Mouse (Mus musculus): ENCODE data around the gene Kank2. TPM values are rescaled to one million over a fixed set of nuclear protein-coding genes. Genes with fewer than 3 reads are reported as not detected.

Kank2 gene
- total RNA-seq, 1 experiment from 2014 or later, result 31.5 TPM

DNA sequence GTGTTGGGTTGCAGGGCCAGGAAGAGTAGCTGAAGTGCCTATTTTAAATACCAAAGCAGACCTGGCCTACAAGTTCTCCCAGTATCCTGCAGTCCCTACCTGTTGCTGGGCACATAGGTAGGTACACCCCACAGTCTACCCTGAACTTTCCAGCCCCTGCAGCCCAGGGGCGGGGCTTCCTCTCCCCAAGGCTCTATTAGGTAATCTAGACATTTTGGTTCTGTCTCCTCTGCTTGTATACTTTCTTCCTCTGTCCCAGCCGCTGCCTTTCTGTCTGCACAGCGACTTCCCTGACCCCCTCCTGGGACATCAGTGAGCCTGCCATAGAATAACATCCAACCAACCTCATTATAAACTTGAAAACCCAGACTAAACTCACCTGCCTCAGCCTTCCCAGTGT, 48.2 kb downstream of the Kank2 start:
- DNase-seq, result no peak

DNA sequence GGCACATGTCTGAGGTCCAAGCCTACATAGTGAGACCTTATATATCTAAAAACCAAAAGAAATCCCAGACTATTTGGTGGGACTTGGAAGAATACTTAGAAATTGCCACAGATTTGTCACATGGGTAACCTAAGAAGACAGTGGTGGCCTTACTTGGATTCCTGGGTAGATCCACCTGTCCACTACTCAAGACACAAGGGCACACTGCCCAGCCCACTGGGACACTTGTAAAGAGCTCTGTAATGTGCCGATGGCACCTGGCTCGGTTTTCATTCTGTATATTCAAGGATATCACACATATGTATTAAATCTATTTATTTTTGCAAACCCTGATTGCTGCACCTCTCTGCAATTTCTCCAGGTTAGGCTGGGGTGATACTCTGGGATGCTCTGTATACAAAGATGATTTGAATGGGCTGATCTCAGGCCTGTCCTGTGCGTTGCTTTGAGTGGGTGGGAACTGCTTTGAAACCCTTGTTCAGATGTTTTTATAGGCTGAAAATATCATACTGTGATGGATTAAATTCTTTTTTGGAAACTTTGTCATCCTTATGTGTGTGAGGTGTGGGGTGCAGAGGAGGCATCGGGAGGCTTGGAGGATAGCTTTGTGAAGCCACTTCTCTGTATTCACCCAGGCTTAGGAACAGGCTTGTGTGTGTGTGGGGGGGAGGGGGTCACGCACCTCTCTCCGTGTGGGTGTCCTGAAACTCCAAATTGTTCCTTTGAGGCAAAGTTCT, 49.0 kb downstream of the Kank2 start:
- no peak for DNase-seq

DNA sequence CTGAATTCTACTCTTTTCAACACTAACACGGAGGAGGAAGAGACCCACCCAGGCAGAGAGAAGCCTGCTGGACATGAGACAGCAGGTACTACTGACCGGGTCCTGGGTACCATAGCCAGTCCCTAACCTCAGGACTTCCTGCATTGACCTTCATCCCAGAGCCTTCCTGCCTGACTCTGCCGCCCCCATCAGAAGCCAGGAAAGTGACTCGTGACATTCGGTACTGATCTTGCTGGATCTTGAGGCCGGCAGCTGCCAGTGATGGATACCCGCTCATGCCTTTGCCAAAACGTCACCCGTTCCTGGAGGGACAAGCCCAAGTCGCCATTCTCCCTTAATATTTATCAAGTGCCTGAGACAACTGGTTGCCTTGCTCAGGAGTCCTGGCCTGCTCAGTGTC, 50.1 kb downstream of the Kank2 start:
- DNase-seq, result peak; percentile 38

DNA sequence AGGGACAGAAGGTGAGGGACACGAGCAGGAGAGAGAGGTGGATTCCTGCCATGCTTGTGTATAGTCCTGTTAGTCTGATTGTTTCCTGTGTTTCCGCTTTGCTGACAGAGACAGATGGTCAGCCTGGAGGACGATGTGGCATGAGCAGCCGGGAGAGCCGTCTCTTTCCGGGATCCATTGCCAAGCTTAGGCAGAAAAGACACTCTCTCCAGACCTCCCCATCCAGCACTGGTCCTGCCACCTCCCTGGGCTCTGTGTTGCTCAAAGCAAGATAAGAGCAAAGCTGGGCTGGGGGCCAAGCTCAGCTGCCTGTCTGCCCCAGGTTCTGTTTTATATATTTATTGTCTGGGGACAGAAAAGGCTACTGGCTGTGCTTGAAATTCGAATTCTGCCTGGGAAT, 50.5 kb downstream of the Kank2 start:
- DNase-seq, result peak; percentile 86

DNA sequence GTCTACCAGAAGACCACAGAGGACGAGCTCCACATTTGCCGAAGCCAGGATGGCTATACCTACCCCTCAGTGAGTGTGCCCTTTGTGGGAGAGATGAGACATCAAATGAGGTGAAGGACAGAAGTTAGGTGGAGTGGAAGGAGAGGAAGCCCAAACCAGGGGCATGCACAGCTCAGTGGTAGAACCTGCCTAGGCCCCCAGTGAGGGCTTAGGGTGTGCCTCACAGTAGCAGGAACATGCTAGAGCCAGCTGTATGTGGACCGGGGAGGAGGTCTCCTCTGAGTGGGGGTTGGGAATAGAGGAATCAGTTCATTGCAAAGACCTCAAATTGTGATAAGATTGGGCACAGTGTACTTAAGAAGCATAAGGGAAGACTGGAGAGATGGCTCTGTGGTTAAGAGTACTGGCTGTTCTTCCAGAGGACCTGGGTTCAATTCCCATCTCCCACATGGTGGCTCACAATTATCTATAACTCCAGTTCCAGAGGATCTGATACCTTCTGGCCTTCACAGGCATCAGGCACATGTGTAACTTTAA, 51.2 kb downstream of the Kank2 start:
- no peak for DNase-seq

DNA sequence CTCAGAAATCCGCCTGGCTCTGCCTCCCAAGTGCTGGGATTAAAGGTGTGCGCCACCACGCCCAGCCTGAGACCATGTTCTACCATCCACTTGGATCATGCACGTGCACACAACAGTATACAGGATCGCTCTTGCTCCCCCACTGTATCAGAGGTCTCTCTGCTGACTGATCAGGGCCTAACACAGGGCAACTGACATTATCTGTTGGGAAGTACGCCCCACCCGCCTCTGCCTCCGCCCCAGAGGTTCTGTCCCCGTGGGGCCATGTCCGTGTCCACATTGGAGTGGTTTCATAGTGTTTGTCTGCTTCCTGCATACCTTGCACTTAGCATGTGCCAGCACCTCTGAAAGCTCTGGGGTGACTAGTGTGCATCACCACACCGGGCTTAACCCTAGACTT, 57.0 kb downstream of the Kank2 start:
- no peak for DNase-seq

DNA sequence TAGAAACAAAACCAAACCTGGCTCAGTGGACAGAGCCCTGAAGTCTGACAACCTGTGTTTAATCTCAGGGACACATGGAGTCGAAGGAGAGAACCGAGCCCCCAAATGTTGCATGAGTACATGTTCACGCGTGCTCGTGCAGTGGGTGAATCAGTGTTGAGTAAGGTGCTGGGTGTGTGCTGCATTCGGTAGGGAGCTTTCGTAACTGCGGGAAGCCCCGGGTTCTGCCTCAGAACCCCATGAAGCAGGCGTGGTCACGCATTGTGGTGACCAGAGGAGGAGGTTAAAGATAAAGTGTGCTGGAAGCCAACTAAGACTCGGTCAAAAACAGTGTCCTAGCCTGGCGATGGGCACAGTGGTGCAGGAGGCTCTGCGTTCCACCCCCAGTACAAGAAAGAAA, 58.1 kb downstream of the Kank2 start:
- no peak for DNase-seq

DNA sequence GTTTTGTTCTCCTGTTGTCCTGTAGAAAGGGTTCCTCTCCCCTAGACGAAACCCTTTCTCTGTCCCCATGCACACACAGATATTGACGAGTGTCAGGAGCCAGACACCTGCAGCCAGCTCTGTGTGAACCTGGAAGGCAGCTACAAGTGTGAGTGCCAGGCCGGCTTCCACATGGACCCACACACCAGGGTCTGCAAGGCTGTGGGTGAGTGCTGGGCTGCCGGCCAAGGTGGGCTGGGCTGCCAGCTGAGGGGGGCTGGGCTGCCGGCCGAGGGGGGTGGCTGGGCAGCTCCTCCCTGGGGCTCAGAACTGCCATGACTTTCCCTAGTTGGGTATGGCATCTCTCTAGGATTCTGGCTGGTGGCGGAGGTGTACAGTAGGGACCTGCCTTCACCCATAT, 59.8 kb downstream of the Kank2 start:
- DNase-seq, result no peak

DNA sequence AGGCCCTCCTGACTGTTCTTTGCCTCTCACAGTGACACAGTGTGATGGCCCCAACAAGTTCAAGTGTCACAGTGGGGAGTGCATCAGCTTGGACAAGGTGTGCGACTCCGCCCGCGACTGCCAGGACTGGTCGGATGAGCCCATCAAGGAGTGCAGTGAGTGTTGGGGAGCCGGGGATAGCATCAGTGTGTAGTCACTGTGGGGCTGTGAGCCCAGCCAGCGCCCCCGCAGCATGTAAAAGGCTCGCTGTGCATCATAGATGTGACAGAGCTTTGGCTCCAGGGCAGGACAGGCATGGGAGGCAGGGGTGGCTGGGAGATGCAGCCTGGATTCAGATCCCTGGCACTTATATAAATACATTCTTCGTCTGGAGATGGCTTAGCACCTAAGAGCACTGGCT, 61.4 kb downstream of the Kank2 start:
- DNase-seq, result no peak

DNA sequence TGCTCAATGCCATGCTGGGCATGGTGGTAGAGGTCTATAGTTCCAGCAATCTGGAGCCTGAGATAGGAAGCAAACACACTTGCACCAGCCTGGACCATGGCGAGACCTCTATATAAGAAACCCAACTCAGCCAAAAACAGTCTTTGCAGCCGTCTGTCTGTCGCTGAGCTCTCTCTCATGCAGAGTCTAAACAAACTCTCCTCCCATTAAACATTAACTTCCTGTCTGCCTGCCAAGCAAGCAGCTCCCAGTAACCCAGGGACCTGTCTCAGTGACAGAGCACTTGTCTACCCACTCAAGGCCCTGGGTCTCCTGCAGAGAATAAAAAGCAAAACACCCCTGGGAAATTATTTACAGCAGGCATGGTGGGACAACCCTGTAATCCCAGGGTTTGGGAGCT, 62.0 kb downstream of the Kank2 start:
- DNase-seq, result no peak

DNA sequence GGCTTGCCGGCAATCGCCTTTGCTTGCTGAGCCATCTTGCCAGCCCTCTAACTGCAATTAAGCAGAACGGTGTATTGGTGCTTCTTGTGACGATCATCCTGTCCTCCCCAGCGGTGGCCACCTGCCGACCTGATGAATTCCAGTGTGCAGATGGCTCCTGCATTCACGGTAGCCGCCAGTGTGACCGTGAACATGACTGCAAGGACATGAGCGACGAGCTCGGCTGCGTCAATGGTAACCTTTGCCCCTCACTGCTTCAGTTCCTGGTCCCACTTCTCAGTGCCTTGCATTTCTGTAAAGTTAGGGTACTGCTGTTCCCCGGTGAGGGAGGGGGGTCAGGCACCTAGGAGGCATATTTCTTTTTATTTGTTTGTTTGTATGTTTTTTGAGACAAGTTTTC, 63.4 kb downstream of the Kank2 start:
- DNase-seq, result peak; percentile 41

DNA sequence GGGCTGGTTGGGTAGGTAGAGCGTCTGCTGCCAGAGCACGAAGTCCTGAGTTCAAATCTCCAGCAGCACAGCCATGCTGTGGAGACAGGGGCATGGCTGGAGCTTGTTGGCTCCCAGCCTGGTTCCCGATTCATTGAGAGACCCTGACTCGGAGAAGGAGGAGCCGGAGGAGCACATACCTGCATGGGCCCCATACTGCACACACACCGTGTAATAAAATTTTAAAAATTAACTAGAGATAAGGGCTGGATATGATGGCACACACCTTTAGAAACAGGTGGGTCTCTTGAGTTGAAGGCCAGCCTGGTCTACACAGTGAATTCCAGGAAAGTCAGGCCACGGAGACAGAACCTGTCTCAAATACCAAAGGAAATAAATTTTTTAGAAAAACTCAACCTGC, 64.6 kb downstream of the Kank2 start:
- no peak for DNase-seq

DNA sequence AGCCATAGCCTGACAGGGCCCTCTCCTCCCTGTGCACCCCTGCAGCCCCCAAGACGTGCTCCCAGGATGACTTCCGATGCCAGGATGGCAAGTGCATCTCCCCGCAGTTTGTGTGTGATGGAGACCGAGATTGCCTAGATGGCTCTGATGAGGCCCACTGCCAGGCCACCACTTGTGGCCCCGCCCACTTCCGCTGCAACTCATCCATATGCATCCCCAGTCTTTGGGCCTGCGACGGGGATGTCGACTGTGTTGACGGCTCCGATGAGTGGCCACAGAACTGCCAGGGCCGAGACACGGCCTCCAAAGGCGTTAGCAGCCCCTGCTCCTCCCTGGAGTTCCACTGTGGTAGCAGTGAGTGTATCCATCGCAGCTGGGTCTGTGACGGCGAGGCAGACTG, 65.1 kb downstream of the Kank2 start:
- no peak for DNase-seq

DNA sequence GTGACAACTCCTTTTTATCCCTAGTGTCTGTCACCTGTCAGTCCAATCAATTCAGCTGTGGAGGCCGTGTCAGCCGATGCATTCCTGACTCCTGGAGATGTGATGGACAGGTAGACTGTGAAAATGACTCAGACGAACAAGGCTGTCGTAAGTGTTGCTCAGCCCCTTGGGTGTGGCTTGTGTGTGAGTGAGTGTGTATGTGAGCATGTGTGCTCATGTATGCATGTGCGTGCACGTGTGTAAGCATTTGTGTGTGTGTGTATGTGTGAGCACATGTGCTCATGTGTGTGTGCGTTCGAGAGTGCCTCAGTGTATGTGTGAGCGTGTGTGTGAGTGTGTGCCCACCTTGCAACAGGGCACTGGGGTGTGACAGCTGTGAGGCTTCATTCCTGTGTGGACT, 66.3 kb downstream of the Kank2 start:
- DNase-seq, result no peak

DNA sequence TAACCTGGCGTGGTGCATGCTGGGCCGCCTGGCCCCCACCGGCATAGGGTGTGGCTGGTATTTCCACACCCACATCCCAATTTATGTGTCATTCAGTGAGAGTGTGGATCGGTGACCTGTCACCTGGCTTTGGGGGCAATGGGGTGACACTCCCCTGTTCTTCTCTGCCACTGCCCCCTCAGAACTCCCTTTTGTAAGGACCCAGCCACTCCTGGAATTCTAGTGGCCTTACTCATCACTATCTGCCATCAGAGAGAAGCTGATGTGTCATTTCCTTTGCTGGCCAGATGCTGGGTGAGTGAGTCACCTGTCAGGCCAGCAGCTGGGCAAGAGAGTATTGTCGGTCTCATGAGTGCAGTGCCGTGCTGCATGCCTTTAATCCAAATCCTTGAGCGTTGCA, 69.3 kb downstream of the Kank2 start:
- peak; percentile 70 for DNase-seq

DNA sequence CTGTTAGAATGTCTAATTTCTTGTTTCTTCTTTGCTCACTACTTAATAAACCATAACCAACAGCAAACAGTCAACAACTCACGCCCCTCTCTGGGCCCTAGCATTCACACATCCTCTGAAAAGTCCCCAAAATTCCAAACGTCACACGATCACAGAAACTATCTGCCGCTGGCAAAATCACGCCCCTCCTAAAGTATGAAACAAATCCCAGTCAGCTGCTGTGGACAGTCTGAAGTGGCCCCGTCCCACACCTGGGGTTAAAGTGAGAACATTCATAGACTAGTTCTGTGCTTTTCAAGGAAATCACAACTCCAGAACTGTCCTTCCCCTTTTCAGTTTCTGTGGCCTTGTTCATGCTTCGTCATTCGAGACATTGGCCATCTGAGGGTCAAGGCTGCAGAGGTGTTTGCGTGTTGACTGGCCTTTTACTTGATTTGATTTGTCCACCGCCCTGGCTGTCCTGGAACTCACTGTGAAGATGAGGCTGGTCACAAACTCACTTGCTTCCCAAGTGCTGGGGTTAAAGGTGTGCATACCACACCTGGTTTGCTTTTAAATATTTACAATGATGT, 70.2 kb downstream of the Kank2 start:
- peak; percentile 47 for DNase-seq

DNA sequence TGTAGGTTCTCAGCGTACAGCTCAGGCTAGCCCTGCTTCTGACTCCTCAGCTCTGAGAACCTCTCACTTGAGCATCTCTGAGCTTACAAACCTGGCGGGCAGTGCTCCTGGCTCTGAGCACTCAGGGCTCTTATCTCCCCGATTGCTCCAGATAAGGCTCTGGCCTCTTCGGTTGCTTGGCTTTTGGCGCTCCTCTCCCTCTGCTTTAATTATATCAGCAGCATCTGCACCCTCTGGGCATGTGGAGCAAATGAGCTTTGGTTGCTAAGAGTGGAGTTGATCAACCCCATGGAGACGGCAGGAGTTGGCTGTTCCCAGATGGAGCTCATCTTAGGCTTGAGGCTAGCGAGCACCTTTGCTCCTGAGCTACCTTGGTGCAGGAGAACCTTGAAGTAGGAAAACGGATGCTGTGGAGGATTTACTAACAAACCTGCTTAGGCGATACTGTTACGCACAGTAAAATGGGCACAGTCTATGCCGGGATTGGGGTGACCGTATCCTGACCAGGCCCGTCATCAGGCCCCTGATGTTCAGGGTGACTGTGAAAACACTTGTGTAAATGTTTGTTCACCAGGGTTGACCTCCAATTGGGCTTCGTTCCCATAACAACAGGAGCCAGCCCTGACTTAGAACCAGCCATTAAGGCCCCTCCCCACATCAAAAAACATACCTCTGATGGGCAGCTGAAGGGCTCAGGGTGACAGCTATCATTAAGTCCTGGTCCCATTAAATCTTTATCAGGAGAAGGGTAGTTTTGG, 72.1 kb downstream of the Kank2 start:
- DNase-seq, result peak; percentile 42

DNA sequence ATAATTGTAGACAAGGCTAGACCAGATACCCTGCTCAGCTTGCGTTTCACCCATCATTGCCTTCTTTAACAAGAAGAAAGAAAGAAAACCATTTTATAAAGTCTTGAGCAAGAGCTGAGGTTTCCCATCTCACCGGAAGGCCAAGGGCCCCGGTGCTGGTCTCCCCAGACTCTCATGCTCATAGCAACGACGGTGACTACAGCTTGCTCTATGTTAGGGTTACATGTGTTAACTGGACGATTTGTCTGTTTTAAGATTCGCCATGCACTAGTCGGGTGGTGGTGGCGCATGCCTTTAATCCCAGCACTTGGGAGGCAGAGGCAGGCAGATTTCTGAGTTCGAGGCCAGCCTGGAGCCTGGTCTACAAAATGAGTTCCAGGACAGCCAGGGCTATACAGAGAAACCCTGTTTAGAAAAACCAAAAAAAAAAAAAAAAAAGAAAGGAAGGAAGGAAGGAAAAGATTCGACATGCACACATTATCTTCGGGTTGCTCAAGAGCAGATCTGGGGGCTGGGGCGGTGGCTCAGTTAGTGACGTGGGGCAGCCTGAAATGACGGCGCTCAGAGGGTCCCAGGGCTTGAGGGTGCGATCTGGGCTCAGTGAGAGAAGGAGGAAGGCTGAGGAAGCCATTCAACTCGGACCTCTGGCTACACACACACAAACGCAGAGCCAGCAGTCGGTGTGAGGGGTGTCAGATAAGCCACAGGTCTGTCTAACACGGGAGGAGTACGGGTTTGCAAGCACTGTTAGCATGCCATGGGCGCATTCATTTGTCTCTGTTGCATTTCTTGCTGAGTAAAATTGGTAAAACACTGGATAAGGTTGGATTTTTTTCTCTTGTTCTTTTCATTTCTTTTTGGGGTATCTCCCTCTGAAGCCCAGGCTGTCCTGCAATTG, 73.1 kb downstream of the Kank2 start:
- no peak for DNase-seq

DNA sequence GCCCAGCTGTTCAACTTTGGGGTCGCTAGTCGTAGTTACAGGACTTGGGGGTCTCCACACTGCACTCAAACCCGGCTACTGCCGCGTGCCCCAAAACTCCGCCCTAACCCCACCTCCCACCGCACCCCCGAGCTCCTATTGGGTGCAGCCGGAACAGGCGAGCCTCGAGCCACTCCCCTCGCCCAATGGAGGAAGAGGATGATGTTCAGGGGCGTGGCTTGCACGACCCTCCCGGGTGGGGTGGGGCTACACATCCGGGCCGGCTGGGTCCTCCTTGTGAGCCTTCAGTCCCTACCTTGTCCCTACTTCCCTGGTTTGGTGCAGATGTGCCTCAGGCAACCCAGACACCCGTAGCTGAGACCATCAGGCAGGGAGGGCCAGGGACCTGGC, 74.4 kb downstream of the Kank2 start:
- DNase-seq, result peak; percentile 94

DNA sequence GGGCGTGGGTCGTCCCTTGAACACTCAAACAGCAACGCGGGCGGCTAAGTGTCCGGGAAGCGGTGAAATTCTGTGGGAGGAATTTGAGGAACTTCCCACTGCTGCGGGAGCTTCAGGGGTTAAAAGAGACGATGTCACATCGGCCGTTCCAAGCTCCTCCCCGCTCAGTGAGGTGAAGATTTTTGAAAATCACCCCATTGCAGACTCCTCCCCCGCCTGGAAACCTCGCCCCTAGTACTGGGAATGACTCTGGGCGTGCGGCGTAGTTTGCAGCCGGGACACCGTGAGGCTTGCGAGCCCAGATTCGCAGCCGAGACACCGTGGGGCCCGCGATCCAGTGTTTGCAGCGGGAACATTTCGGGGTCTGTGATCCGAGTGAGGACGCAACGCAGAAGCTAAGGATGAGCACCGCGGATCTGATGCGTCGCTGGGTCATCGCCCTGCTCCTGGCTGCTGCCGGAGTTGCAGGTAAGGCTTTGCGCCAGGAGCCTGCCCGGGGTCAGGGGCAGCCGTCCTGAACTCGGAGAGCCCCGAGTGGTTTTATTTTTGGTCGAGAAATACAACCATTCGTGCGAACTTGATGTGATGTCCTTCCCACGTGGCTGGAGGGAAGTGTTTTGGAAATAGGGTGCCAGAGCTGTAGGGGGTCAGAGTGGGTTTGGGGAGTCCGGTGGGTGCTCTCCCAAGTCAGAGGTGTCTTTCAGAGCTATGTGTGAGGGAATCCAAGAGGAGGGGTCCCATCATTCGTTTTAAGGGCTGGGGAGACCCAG, 75.0 kb downstream of the Kank2 start, which contains the start of gene Ldlr:
Gene Ldlr, plus strand, starts transcription at position 107 of the 770 bp plus-strand sequence.
- DNase-seq, result peak; percentile 93

DNA sequence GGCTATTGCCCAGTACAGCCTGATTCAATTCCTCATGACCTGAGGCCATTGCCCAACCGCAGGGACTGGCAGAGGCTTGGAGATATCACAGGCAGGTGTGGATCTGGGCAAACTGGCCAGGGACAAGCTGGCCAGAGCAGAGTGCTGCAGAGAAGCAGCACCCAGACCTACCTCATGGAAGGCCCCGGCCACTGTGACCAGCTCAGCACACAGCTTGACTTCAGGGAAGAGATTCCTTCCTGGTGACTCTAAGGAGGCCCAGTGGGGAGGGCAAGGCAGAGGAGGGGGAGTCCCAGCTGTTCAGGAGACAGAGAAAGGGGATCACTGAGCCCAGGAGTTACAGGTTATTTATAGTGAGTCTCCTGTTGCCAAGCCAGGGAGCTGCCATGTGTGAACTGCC, 77.5 kb downstream of the Kank2 start:
- DNase-seq, result no peak

All from adrenal gland, postnatal 14 days (tissue).